In genomic region chr5:22360510-22360909, GRCm38 (mm10) we compare ENCODE assay signal across 32 mouse cellular contexts. TPM values are rescaled to one million over a fixed set of nuclear protein-coding genes. Genes with fewer than 3 reads are reported as not detected.
DNase-seq lines count a peak whose midpoint lies in the region; ATAC-seq lines count a peak whose summit lies in the region.
"Had no signal": no experiment of that assay in that cellular context is flagged by ENCODE, and none has a peak within 500 bp of the region (broad histone marks: within the 10 kb centered on the region; RNA-seq: fewer than 3 reads in every experiment).

No protein-coding gene starts in this region.

- no peaks in the 10 kb centered on the region for H3K9me3 ChIP-seq in kidney, embryonic 16.5 days (ENCODE audit: low read length)
- H3K9me3 ChIP-seq: heart, embryonic 12.5 days; kidney, embryonic 15.5 days; limb, embryonic 15.5 days had no signal

- H3K27ac ChIP-seq in kidney, embryonic 16.5 days (ENCODE audit: low read length): no peak overlapping the region
- H3K27ac ChIP-seq: gastrocnemius, adult 2 months; hindbrain, embryonic 14.5 days; kidney, embryonic 15.5 days; layer of hippocampus, adult 2 months; limb, embryonic 15.5 days; liver, embryonic 14.5 days; macrophage; stomach, postnatal 0 days had no signal

- no peak overlapping the region for H3K4me2 ChIP-seq in kidney, embryonic 16.5 days (replicated peaks; ENCODE audit: low read depth, low read length)
- H3K4me2 ChIP-seq: heart, embryonic 12.5 days; hindbrain, embryonic 14.5 days; kidney, embryonic 15.5 days; limb, embryonic 15.5 days had no signal

- 59% methylated on average over 9 of the region's 9 CpGs for WGBS in kidney, embryonic 16.5 days

- no peak for ATAC-seq in kidney, embryonic 16.5 days (ENCODE audit: low FRiP score, low TSS enrichment)

- no peak overlapping the region for H3K4me3 ChIP-seq in kidney, embryonic 16.5 days (ENCODE audit: low read length)
- H3K4me3 ChIP-seq: erythroblast, embryonic 14.5 days; gastrocnemius, adult 2 months; heart, embryonic 12.5 days; kidney, embryonic 15.5 days; layer of hippocampus, adult 2 months; limb, embryonic 15.5 days had no signal

- no peaks in the 10 kb centered on the region for H3K36me3 ChIP-seq in kidney, embryonic 16.5 days (ENCODE audit: insufficient read depth, low read length)
- H3K36me3 ChIP-seq: heart, embryonic 12.5 days; kidney, embryonic 15.5 days; limb, embryonic 15.5 days had no signal

- H3K27me3 ChIP-seq in kidney, embryonic 16.5 days (ENCODE audit: insufficient read depth, low read length): no peaks in the 10 kb centered on the region
- H3K27me3 ChIP-seq: heart, embryonic 12.5 days; kidney, embryonic 15.5 days; limb, embryonic 15.5 days had no signal

- no peak overlapping the region for H3K9ac ChIP-seq in kidney, embryonic 16.5 days (replicated peaks; ENCODE audit: low read length)
- H3K9ac ChIP-seq: heart, embryonic 12.5 days; hindbrain, embryonic 14.5 days; kidney, embryonic 15.5 days; limb, embryonic 15.5 days; liver, embryonic 14.5 days had no signal

- H3K4me1 ChIP-seq in kidney, embryonic 16.5 days (ENCODE audit: insufficient read depth, low read length): no peaks in the 10 kb centered on the region
- H3K4me1 ChIP-seq: heart, embryonic 12.5 days; kidney, embryonic 15.5 days; limb, embryonic 15.5 days had no signal

- DNase-seq in CD4-positive, CD25-positive, alpha-beta regulatory T cell, adult 2 months (ENCODE audit: low read depth, low spot score): peak; percentile 31
- DNase-seq in R1 (ENCODE audit: low read depth, low spot score): peak; percentile 55
- peak; percentile 35 for DNase-seq in induced T-regulatory cell, adult 2 months (ENCODE audit: low read depth)
- DNase-seq in cerebellum, postnatal 14 days: no peak
- DNase-seq in layer of hippocampus, adult 8-10 months (ENCODE audit: low spot score in 2 of 2): no peak
- no peak for DNase-seq in urinary bladder, postnatal 4 days (ENCODE audit: low spot score in 2 of 2)
- DNase-seq: adrenal gland, postnatal 14 days; B cell, adult 2 months; cerebellum, adult 11 months; cerebellum, adult 9-10 months; gastrocnemius, adult 2 months; heart, postnatal 4 days; kidney, adult 18-20 months; kidney, postnatal 36 days; left cerebral cortex, postnatal 4 days; lung, adult 2 months; lung, postnatal 10 days; midbrain, embryonic 14.5 days; right cerebral cortex, postnatal 25 days; spleen, adult 18-20 months; thymus, adult 18-20 months; thymus, postnatal 25 days had no signal

RNA-seq across cellular contexts. Expression of gene Reln, which starts 16.0 kb away (rescaled TPM):
- 14.1 and 15.9 TPM in 2 replicates for polyA plus RNA-seq in kidney, embryonic 16.5 days (2015; fragmentation: Nextera tagmentation; extraction: Ambion mirVana)
- 10 to 100 TPM; 35.3 to 49.0 (median 41.5) TPM for total RNA-seq in layer of hippocampus, adult 8-10 months (2022)
- polyA plus RNA-seq: macrophage had no signal

Comparison
In these comparisons a context has a peak if more than half of its experiments do, and no peak if none do; other contexts are left out.
1. DNase-seq: peak in CD4-positive, CD25-positive, alpha-beta regulatory T cell, adult 2 months (single experiment), R1 (single experiment) and induced T-regulatory cell, adult 2 months (single experiment); none in cerebellum, postnatal 14 days (0 of 2), layer of hippocampus, adult 8-10 months (0 of 2) and urinary bladder, postnatal 4 days (0 of 2).